Mouse (Mus musculus) midbrain, embryonic 16.5 days (tissue): ENCODE data around the gene Cux2. TPM values are rescaled to one million over a fixed set of nuclear protein-coding genes. Genes with fewer than 3 reads are reported as not detected.

Source experiments
- ATAC-seq: fragments of 200-750 bp; cut with Nextera tagmentation; 2 replicates; pipeline ENCODE4 v1.8.0; 2017; ENCODE audit warnings: moderate TSS enrichment
- H3K27ac ChIP-seq: fragments of 300-500 bp; sonication (generic); 2 replicates; pipeline ENCODE4 v1.5.1; 2014; ENCODE audit warnings: mild to moderate bottlenecking, low read length, mixed read lengths
- H3K27me3 ChIP-seq: fragments of 300-500 bp; sonication (generic); 2 replicates; pipeline ENCODE4 v1.6.1; 2014; ENCODE audit warnings: low read depth, low read length, mixed read lengths; ENCODE audit not compliant: control insufficient read depth, insufficient read depth
- H3K36me3 ChIP-seq: fragments of 300-500 bp; sonication (generic); 2 replicates; pipeline ENCODE4 v1.6.1; 2014; ENCODE audit warnings: mild to moderate bottlenecking, low read length, moderate library complexity, mixed read lengths; ENCODE audit not compliant: control insufficient read depth, insufficient read depth
- H3K4me1 ChIP-seq: fragments of 300-500 bp; sonication (generic); 2 replicates; pipeline ENCODE4 v1.6.1; 2014; ENCODE audit warnings: mild to moderate bottlenecking, low read length, mixed read lengths; ENCODE audit not compliant: control insufficient read depth, insufficient read depth
- H3K4me2 ChIP-seq: fragments of 300-500 bp; sonication (generic); 2 replicates; pipeline ENCODE4 v1.6.1; 2014; ENCODE audit warnings: mild to moderate bottlenecking, low read length, mixed read lengths
- H3K4me3 ChIP-seq: fragments of 300-500 bp; sonication (generic); 2 replicates; pipeline ENCODE4 v1.5.1; 2014; ENCODE audit warnings: low read depth, mild to moderate bottlenecking, low read length, moderate library complexity, mixed read lengths
- H3K9ac ChIP-seq: fragments of 300-500 bp; sonication (generic); 2 replicates; pipeline ENCODE4 v1.6.1; 2014; ENCODE audit warnings: low read depth, low read length, mixed read lengths
- H3K9me3 ChIP-seq: fragments of 300-500 bp; sonication (generic); replicated peaks from 2 replicates; pipeline ENCODE4 v1.6.1; 2014; ENCODE audit warnings: mild to moderate bottlenecking, low read length, mixed read lengths; ENCODE audit not compliant: control insufficient read depth, poor library complexity, severe bottlenecking
- WGBS: fragments of 180-500 bp; shearing (Covaris S2); extraction: QIAGEN DNeasy Blood & Tissue Kit; methylation state at CpG from one replicate; pipeline ENCODE4 v1.1.7; 2014; 5-methylcytosine and 5-hydroxymethylcytosine counted together
- polyA plus RNA-seq: library from polyadenylated mRNA; unstranded; fragments of >200 nt; fragmentation: Nextera tagmentation; extraction: Ambion mirVana; gene quantifications from 2 replicates; pipeline ENCODE4 v1.2.1, GENCODE M21; 2015

Cux2 gene
- polyA plus RNA-seq, 1 experiment from 2014 or later: 20.2 TPM

DNA sequence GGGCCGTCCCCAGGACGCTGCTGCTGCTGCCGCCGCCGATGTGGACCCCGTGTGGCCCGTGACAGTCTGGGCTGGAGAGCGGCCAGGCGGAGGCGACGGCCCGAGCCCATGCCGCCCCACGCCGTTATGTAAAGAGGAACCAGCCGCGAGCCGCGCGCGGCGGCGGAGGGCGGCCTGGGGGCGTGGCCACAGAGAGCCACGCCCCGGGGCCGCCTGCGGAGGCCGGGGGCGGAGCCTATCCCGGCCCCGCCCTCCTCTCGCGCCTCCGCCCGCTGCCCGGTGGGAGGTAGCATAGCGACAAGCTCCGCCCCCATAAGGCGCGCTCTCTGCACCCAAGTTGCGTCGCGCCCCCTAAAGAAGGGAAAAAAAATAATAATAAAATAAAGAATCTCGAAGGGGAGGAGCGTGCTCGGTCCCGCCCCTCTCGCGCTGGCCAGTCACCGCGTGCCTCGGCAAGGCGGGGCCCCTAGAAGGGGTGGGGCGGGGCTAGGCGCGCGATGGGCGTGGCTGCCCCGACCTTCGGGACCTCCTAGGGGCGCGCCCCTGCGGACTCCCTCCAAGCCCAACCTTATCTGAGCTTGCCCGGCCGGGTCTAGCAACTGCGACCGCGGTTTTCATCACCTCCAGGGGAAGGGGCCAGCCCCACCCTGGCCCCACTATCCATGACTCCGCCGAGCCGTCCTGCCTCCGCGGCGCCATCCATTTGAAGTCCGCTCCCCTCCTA is 213.0 kb downstream of the Cux2 start:
- peak; percentile 59 for ATAC-seq
- under 1% methylated on average over 67 of the region's 77 CpGs for WGBS
- H3K4me3 ChIP-seq: peak overlapping the region; percentile 82
- no peaks in the 10 kb centered on the region for H3K9me3 ChIP-seq
- 0 out of 2 replicates have a peak overlapping the region, but pooled peaks have one; percentile 36 for H3K27ac ChIP-seq
- no peaks in the 10 kb centered on the region for H3K36me3 ChIP-seq
- peak overlapping the region; percentile 81 for H3K9ac ChIP-seq
- peaks cover 21% of the 10 kb centered on the region for H3K27me3 ChIP-seq
- H3K4me2 ChIP-seq: peak overlapping the region; percentile 87
- peaks cover 30% of the 10 kb centered on the region for H3K4me1 ChIP-seq

DNA sequence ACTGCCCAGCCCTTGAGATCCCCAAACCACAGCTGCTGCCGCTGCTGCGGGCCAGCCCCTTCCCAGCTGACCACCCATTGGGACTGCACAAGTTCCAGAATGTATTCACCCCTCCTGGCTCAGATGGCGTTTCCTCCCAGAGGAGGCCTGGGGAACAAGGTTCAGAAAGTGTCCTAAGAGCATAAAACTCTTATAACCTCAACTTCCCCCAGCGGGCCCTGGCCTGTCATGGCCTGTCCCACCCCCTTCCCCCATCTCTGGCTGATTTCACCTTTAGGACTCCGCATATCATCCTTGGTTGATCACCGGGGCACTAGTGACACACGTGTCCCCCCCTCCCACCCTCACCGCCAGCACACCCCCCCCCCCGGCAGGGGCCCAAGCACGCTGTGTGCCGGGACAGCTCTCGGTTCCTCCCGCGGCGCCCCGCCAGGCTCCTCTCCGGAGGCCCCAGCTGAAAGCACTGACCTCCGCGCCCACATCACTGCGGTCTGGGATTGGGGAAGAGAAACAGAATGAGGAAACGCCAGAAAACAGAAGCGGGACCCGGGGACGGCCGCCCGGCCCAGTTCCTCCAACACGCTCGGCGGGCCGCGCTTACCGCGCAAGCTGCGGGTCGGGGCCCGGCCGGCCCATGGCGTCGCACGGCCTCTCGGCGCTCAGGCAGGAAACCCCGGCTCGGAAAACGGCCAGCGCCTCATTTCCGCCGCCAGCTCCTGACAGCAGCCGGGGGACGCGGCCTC is 213.8 kb downstream of the Cux2 start:
- H3K27me3 ChIP-seq: peaks cover 21% of the 10 kb centered on the region
- no peaks in the 10 kb centered on the region for H3K9me3 ChIP-seq
- H3K4me2 ChIP-seq: peak overlapping the region; percentile 87
- 0 out of 2 replicates have a peak overlapping the region, but pooled peaks have one; percentile 36 for H3K27ac ChIP-seq
- H3K9ac ChIP-seq: peak overlapping the region; percentile 81
- H3K36me3 ChIP-seq: no peaks in the 10 kb centered on the region
- under 1% methylated on average over 50 of the region's 51 CpGs for WGBS
- H3K4me3 ChIP-seq: peak overlapping the region; percentile 82
- peaks cover 30% of the 10 kb centered on the region for H3K4me1 ChIP-seq
- peak; percentile 0; the same call in 1 of the 2 replicates for ATAC-seq

DNA sequence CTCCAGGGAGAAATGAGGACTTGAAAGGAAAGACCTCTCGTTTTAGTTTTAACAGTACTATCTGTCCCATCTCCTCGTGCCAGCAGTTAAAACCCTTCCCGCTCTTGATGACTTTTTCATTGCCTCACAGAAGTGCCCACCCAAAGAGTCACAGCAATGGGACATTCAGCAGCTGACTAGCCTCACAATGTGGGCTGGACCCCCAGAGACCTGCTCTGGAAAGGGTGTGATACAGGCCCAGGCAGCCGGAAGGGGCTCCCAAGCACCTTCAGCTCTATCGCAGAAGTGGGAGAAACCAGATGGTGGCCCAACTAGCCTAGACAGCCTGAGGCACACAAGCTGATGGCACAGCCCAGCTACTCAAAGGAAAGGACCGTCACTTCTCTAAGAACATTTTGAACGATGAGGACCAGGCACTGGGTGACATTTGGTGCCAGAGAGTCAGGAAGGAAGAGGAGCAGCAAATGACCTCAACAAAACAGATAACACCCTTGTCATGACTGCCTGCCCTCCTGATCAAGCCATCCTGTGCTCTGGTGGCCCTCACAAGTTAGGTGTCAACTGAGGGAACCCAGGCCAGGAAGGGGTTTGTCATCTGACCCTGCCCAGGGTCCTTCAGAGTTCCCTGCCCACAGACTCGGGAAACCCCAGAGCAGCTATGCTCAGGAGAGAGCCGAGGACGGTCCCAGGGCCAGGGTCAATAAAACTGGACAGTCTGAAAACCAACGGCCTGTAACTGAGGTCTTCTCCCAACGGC is 214.7 kb downstream of the Cux2 start:
- H3K27me3 ChIP-seq: peaks cover 21% of the 10 kb centered on the region
- H3K4me2 ChIP-seq: peak overlapping the region; percentile 87
- ATAC-seq: no peak
- H3K9ac ChIP-seq: peak overlapping the region; percentile 81
- no peaks in the 10 kb centered on the region for H3K36me3 ChIP-seq
- H3K9me3 ChIP-seq: no peaks in the 10 kb centered on the region
- no peak overlapping the region for H3K27ac ChIP-seq
- H3K4me1 ChIP-seq: peaks cover 30% of the 10 kb centered on the region
- 54% methylated on average over 12 of the region's 12 CpGs for WGBS
- H3K4me3 ChIP-seq: peak overlapping the region; percentile 82

DNA sequence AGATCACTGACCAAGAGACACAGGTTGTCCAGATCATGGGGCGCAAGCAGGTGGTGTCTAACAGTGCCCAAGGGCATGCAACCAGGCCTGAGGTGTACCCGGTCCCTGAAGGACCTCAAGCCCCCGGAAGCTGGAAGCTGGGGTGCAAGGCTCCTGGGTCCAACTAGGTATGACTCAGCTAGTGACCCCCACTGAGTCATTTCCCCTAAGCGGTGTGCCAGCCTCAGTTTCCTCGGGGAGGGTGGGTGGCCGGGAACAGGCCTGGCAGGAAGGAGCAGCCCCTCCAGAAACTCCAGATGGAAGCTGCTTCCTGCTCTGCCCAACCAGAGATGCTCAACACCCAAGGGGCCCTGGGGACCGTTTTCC is 215.7 kb downstream of the Cux2 start:
- peaks cover 21% of the 10 kb centered on the region for H3K27me3 ChIP-seq

DNA sequence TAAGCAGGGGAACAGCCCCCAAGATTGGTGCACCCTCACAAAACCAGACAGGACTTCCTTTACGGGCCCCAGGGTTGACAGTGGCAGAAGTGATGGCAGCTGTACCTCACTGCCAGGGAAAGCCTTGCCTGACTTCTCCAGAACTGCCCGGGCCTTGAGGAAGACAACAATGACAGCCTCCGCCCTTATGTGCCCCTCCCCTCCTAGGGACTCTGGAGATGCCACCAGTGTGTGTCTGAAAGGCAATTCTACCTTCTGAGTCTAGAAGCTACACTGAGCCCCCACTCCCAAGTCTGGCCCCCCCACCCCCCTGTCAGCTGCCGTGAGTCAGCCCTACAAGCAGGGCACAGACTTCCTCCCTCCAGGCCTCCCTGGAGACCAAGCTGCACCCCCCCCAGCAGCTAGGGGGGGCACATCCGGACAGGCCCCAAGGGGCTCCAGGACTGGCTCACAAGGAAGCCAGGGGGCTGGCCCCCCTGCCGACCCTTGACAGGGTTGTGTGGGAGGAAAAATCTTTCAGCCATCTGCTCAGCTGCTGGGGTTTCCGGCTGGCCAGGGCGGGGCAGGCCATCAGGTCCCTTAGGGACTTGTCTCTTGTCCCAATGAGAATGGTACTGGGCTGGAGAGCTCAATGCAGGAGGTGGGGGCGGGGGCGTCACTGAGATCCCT is 216.2 kb downstream of the Cux2 start:
- H3K9ac ChIP-seq: peak overlapping the region; percentile 20; the same call in 1 of the 2 replicates
- ATAC-seq: no peak
- peaks cover 15% of the 10 kb centered on the region for H3K27me3 ChIP-seq
- no peak overlapping the region for H3K4me3 ChIP-seq
- no peak overlapping the region for H3K4me2 ChIP-seq
- no peaks in the 10 kb centered on the region for H3K36me3 ChIP-seq
- WGBS: 59% methylated on average over 10 of the region's 10 CpGs
- H3K4me1 ChIP-seq: peaks cover 34% of the 10 kb centered on the region
- no peak overlapping the region for H3K27ac ChIP-seq
- no peaks in the 10 kb centered on the region for H3K9me3 ChIP-seq

More for the DNA sequence above, 215.7 kb downstream of the Cux2 start:
- Histone ChIP-seq H3K4me3 (no peak overlapping the region), H3K9ac (no peak overlapping the region), H3K4me1 (peaks cover 31% of the 10 kb centered on the region), H3K27ac (no peak overlapping the region), H3K9me3 (no peaks in the 10 kb centered on the region), H3K4me2 (no peak overlapping the region), H3K36me3 (no peaks in the 10 kb centered on the region)
- ATAC-seq: no peak
- WGBS: 87% methylated on average over 7 of the region's 7 CpGs

DNA sequence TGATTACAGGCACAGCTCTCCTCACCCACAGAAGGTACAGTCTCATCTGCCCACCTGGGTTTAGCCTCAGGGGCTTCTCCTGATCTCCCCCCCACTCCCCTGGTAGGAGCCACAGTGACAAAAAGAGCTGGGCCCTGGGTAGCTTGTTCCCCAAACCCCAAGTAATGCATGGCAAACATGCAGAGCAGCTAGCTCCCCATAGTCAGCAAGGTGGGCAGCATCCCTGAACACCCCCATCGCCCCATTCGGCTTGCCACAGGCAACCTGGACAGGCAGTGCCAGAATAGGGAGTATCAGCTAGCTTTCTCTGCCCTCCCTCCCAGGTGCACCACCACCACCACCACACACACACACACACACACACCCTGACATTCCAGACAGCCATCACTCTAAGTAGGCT is 216.7 kb downstream of the Cux2 start:
- Histone ChIP-seq H3K27me3 (peaks cover 15% of the 10 kb centered on the region), H3K9ac (no peak overlapping the region), H3K4me3 (no peak overlapping the region), H3K9me3 (no peaks in the 10 kb centered on the region), H3K27ac (no peak overlapping the region), H3K36me3 (no peaks in the 10 kb centered on the region), H3K4me1 (peaks cover 34% of the 10 kb centered on the region), H3K4me2 (no peak overlapping the region)
- no peak for ATAC-seq
- whole genome bisulfite sequencing: 92% methylated on average over 2 of the region's 2 CpGs

DNA sequence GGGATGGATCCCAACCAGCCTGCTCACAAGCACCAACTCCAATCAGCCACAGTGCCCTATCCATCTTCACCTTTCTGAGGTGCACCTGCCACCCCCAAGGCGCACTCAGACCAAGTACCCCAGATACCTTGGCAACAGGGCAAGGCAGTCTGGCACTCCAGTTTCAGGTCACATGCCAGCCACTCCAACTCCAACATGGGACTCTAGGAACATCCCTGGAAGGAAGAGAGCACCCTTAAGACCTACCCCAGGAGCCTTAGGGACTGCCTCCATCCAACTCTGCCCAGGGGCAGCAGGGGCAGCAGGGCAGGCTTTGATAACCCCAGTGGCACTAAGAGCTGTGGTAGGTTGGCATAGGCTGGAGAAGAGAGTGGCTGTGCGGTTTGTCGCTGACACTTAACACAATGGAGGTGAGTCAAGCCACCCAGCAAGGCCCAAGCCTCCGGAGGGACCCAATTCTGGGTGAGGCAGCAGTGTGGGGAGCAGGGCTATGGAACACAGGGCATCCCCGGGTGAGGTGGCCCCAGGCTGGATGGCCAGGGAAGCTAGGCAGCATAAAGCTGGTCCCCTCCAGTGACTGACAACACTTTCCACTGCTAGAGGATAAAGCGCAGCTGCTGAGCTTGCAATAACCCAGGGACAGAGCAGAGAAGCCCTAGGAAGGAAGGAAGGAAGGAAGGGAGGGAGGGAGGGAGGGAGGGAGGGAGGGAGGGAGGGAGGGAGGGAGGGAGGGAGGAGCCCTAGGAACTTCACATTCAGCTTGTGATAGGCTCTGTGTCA is 217.3 kb downstream of the Cux2 start:
- 85% methylated on average over 5 of the region's 6 CpGs for WGBS
- H3K27me3 ChIP-seq: peaks cover 12% of the 10 kb centered on the region
- H3K36me3 ChIP-seq: no peaks in the 10 kb centered on the region
- H3K4me2 ChIP-seq: no peak overlapping the region
- H3K9ac ChIP-seq: no peak overlapping the region
- H3K9me3 ChIP-seq: no peaks in the 10 kb centered on the region
- no peak overlapping the region for H3K4me3 ChIP-seq
- ATAC-seq: no peak
- no peak overlapping the region for H3K27ac ChIP-seq
- H3K4me1 ChIP-seq: peaks cover 31% of the 10 kb centered on the region

DNA sequence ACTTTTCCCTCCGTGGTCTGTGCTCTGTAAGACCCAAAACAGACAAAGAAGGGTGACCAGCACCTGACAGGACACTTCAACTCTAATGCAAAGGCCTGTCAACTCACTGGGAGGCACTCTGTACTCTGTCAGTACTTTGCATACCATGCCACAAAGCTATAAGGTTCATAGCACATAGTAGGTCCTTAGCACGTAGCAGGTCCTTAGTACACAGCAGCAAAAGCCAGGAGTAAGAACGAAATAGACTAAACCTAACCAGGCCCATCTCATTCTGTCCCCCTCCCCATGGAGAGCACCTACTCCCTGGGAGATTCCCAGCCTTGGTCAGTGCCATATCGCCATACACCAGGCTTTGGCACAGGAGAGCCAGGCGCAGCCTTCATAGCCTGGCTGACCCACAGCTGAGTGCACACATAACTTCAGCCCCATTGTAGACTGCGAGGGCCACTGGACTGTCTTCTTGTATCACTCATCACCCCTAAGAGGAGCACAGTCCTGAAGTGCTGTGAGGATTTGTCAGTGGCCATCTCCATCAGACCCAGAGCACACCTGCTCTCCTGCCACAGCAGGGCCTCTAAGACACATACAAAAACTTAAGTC is 218.8 kb downstream of the Cux2 start:
- H3K4me1 ChIP-seq: peaks cover 23% of the 10 kb centered on the region
- no peak overlapping the region for H3K4me2 ChIP-seq
- H3K4me3 ChIP-seq: no peak overlapping the region
- WGBS: 87% methylated on average over 6 of the region's 6 CpGs
- H3K9ac ChIP-seq: no peak overlapping the region
- ATAC-seq: no peak
- no peaks in the 10 kb centered on the region for H3K36me3 ChIP-seq
- H3K9me3 ChIP-seq: no peaks in the 10 kb centered on the region
- peaks cover 4% of the 10 kb centered on the region for H3K27me3 ChIP-seq
- H3K27ac ChIP-seq: no peak overlapping the region
